Mouse (Mus musculus): Measurements from ENCODE around the gene Manea. TPM values are rescaled to one million over a fixed set of nuclear protein-coding genes. Genes with fewer than 3 reads are reported as not detected.
A peak's percentile ranks its signal among the peaks of the same experiment; 100 is the strongest.
"Not testable (repeated sequence)": the region's sequence is repeated elsewhere in the genome, so short reads cannot be mapped to it uniquely, and the experiment has no call there.

Manea gene
- 16.4 and 16.7 TPM in 2 replicates for polyA plus RNA-seq (2015; fragmentation: Nextera tagmentation; extraction: Ambion mirVana)

- peak within 1 kb of the TSS; percentile 85 for H3K4me3 ChIP-seq (replicated peaks)
- H3K4me2 ChIP-seq (replicated peaks) = peak within 1 kb of the TSS; percentile 66
- peaks cover 14% of the 10 kb centered on the region for H3K4me1 ChIP-seq (replicated peaks)
- H3K27ac ChIP-seq = peak within 1 kb of the TSS; percentile 89
- ATAC-seq = peak; percentile 98
- no peaks in the 10 kb centered on the region for H3K9me3 ChIP-seq
- H3K36me3 ChIP-seq = no peaks in the 10 kb centered on the region
- H3K27me3 ChIP-seq = no peaks in the 10 kb centered on the region
- peak within 1 kb of the TSS; percentile 92 for H3K9ac ChIP-seq (replicated peaks)
- under 1% methylated on average over 52 of the region's 52 CpGs for whole genome bisulfite sequencing
These were observed at the start of gene Manea for GRCm38 (mm10) chr4:26346443-26347106. Gene Manea (minus strand): TSS chr4:26346891.

DNA sequence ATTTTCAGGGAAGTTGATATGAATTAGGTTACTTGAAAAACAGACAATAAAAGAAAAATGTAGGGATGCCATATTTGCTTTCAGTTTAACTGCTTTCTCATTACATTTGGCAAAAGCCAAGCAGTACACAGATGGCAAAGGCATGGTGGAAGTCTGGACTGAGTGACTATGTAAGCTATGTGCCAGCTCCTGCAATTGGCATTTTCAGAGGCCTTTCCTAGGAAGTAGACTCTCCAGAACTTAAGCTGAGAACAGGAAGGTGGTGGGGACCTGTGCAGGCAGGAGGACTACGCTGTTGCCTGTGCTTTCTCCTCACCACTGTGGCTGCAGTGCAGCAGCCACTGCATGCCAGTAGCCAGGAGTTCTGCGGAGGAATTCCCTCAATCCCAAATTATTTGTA, 7.9 kb upstream of the Manea start:
- Histone ChIP-seq H3K9ac (replicated peaks) (no peak overlapping the region), H3K27ac (no peak overlapping the region), H3K27me3 (no peaks in the 10 kb centered on the region), H3K4me1 (replicated peaks) (no peaks in the 10 kb centered on the region), H3K36me3 (no peaks in the 10 kb centered on the region), H3K9me3 (no peaks in the 10 kb centered on the region), H3K4me3 (replicated peaks) (no peak overlapping the region), H3K4me2 (replicated peaks) (no peak overlapping the region)
- WGBS = 94% methylated on average over 2 of the region's 2 CpGs
- ATAC-seq = no peak

- no peak overlapping the region for H3K4me3 ChIP-seq (replicated peaks)
- H3K9me3 ChIP-seq = no peaks in the 10 kb centered on the region
- no peak for ATAC-seq
- H3K9ac ChIP-seq (replicated peaks) = no peak overlapping the region
- H3K27me3 ChIP-seq = no peaks in the 10 kb centered on the region
- no peaks in the 10 kb centered on the region for H3K4me1 ChIP-seq (replicated peaks)
- no peak overlapping the region for H3K4me2 ChIP-seq (replicated peaks)
- no peak overlapping the region for H3K27ac ChIP-seq
- WGBS = 11% methylated on average over 2 of the region's 2 CpGs
- H3K36me3 ChIP-seq = no peaks in the 10 kb centered on the region
These were observed 7.0 kb upstream of the Manea start for GRCm38 (mm10) chr4:26353643-26354231.

DNA sequence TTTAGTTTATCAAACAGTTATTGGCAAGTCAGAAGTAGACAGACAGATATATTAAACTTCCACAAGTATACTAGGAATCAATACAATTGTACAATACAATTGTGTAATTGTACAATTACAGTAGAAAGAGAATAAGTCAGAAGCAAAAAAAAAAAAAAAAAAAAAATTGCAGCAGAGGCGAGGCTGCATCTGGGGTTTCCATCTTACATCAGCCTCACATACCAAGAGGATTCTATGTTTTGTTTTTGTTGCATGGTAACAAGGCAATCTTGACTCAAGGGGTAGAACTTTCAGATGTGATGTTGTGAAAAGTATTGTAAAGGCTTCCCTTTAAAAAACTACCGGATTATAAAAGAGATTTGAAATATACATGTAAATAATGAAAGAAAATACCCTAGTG, 548 bp upstream of the Manea start:
- no peak overlapping the region for H3K4me3 ChIP-seq (replicated peaks)
- H3K4me1 ChIP-seq (replicated peaks) = peaks cover 14% of the 10 kb centered on the region
- no peak overlapping the region for H3K9ac ChIP-seq (replicated peaks)
- H3K9me3 ChIP-seq = no peaks in the 10 kb centered on the region
- WGBS = 47% methylated on average over 2 of the region's 2 CpGs
- no peaks in the 10 kb centered on the region for H3K27me3 ChIP-seq
- H3K36me3 ChIP-seq = no peaks in the 10 kb centered on the region
- no peak overlapping the region for H3K27ac ChIP-seq
- H3K4me2 ChIP-seq (replicated peaks) = no peak overlapping the region
- no peak for ATAC-seq

- peak; percentile 27; the same call in 1 of the 2 replicates for ATAC-seq
- H3K4me1 ChIP-seq (replicated peaks) = peaks cover 14% of the 10 kb centered on the region
- WGBS = under 1% methylated on average over 16 of the region's 16 CpGs
- H3K9me3 ChIP-seq = no peaks in the 10 kb centered on the region
- no peaks in the 10 kb centered on the region for H3K36me3 ChIP-seq
- peak overlapping the region; percentile 66 for H3K4me2 ChIP-seq (replicated peaks)
- peak overlapping the region; percentile 92 for H3K9ac ChIP-seq (replicated peaks)
- peak overlapping the region; percentile 89 for H3K27ac ChIP-seq
- H3K27me3 ChIP-seq = no peaks in the 10 kb centered on the region
- peak overlapping the region; percentile 85 for H3K4me3 ChIP-seq (replicated peaks)
These were observed 799 bp downstream of the Manea start for GRCm38 (mm10) chr4:26345741-26346442.

DNA sequence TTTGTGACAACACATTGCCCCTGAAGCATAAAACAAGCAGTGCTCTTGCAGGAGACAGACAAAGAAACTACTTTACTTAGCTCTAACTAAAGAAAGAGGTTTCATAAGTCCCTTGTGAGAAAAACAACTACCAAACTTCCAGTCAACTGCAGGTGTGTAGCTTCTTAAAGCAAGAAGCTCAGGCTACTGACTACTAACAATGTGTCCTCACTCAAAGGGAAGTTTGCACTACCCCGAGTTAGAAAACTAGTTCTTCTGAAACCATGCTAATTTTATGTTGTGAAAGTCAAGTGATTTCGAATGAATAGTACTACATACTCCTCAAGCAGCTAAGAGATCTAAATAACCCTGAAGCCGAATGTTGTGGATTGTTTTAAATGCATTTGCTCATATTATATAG, 1.6 kb downstream of the Manea start:
- Histone ChIP-seq H3K4me3 (replicated peaks) (peak overlapping the region; percentile 85), H3K9ac (replicated peaks) (no peak overlapping the region), H3K27ac (no peak overlapping the region), H3K27me3 (no peaks in the 10 kb centered on the region), H3K4me1 (replicated peaks) (peaks cover 14% of the 10 kb centered on the region), H3K9me3 (no peaks in the 10 kb centered on the region), H3K4me2 (replicated peaks) (peak overlapping the region; percentile 66), H3K36me3 (peaks cover 4% of the 10 kb centered on the region; the same call in 1 of the 2 replicates)
- 69% methylated on average over 3 of the region's 3 CpGs for WGBS
- ATAC-seq = no peak

DNA sequence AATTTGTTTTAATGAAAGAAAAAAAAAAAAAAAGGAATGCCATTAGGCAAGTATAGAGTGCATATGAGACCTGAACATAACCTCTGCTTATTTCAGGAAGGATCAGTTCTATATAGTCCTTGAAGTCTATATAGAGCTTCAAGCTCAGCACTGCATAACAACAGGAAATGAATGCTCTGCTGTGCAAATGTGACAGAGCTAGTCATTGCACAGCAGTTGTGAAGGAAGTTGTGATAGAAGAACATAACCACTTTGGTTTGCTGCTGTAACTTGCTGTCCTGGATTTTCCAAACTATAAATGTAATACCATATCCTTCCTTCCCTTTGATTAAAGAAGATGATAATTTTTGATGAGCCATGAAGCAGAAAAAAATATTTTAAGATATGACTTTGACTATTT, 4.3 kb downstream of the Manea start:
- no peak for ATAC-seq
- no peaks in the 10 kb centered on the region for H3K9me3 ChIP-seq
- no peaks in the 10 kb centered on the region for H3K27me3 ChIP-seq
- H3K4me3 ChIP-seq (replicated peaks) = no peak overlapping the region
- H3K36me3 ChIP-seq = peaks cover 4% of the 10 kb centered on the region; the same call in 1 of the 2 replicates
- no peak overlapping the region for H3K4me2 ChIP-seq (replicated peaks)
- peaks cover 22% of the 10 kb centered on the region for H3K4me1 ChIP-seq (replicated peaks)
- H3K27ac ChIP-seq = no peak overlapping the region
- no peak overlapping the region for H3K9ac ChIP-seq (replicated peaks)

- 90% methylated on average over 5 of the region's 5 CpGs for WGBS
- Histone ChIP-seq H3K4me2 (replicated peaks) (no peak overlapping the region), H3K36me3 (peaks cover 4% of the 10 kb centered on the region; the same call in 1 of the 2 replicates), H3K27me3 (no peaks in the 10 kb centered on the region), H3K9ac (replicated peaks) (no peak overlapping the region), H3K27ac (no peak overlapping the region), H3K4me1 (replicated peaks) (peaks cover 8% of the 10 kb centered on the region; the same call in 1 of the 2 replicates), H3K9me3 (no peaks in the 10 kb centered on the region), H3K4me3 (replicated peaks) (no peak overlapping the region)
- ATAC-seq = no peak
These were observed 8.1 kb downstream of the Manea start for GRCm38 (mm10) chr4:26338604-26339003.

GRCm38 (mm10) chr4:26336563-26336962, 10.1 kb downstream of the Manea start:
- Histone ChIP-seq H3K4me1 (replicated peaks) (peaks cover 8% of the 10 kb centered on the region; the same call in 1 of the 2 replicates), H3K9ac (replicated peaks) (no peak overlapping the region), H3K27ac (no peak overlapping the region), H3K27me3 (no peaks in the 10 kb centered on the region), H3K9me3 (no peaks in the 10 kb centered on the region), H3K4me3 (replicated peaks) (no peak overlapping the region), H3K4me2 (replicated peaks) (no peak overlapping the region), H3K36me3 (peaks cover 4% of the 10 kb centered on the region; the same call in 1 of the 2 replicates)
- no peak for ATAC-seq
- WGBS = 99% methylated on average over 5 of the region's 5 CpGs

DNA sequence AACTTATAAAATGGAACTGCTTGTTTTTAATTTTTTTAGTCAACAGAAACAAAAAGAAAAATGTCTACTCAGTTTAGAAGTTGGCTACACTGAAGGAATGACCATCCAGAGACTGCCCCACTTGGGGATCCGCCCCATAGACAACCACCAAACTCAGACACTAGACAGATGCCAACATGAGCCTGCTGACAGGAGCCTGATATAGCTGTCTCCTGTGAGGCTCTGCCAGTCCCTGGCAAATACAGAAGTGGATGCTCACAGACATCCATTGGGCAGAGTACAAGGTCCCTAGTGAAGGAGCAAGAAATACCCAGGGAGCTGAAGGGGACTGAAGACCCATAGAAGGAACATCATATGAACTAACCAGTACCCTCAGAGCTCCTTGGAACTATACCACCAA, 42.0 kb downstream of the Manea start:
- not testable (repeated sequence) for H3K36me3 ChIP-seq; ATAC-seq; H3K27me3 ChIP-seq; H3K9ac ChIP-seq (replicated peaks); H3K27ac ChIP-seq; H3K4me2 ChIP-seq (replicated peaks); H3K4me3 ChIP-seq (replicated peaks); H3K9me3 ChIP-seq; H3K4me1 ChIP-seq (replicated peaks)
- WGBS = 85% methylated on average over 1 of the region's 1 CpGs

DNA sequence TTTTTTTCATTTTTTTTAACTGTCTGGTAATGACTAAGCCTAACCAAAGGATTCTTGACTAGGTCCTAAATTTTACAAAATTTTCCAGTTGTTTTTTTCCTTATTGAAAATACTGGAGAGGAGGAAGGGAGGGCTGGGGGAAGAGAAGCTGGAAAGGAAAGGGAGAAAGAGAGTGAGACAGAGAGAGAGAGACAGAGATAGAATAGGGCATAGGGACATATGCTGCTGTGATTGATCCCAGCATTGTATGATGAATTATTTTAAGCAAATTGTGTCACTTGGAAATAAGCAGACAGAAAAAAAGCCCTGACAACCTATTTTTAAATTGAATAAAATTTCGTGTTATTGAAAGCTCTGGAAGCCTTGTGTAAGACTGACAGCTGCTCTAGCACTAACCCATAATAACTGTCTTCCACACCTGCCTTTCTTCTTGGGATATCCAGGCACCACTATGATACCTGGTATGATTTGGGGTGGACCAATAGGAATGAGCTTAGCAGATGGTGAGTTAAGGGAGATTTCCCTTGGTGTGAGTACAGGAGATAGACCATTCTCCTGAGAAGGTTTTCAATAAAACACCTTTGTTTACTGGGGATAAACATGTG, 69.5 kb downstream of the Manea start:
- no peaks in the 10 kb centered on the region for H3K36me3 ChIP-seq
- ATAC-seq = no peak
- no peak overlapping the region for H3K9ac ChIP-seq (replicated peaks)
- no peak overlapping the region for H3K27ac ChIP-seq
- 53% methylated on average over 1 of the region's 1 CpGs for WGBS
- H3K4me3 ChIP-seq (replicated peaks) = no peak overlapping the region
- H3K9me3 ChIP-seq = no peaks in the 10 kb centered on the region
- H3K4me2 ChIP-seq (replicated peaks) = no peak overlapping the region
- H3K27me3 ChIP-seq = no peaks in the 10 kb centered on the region
- H3K4me1 ChIP-seq (replicated peaks) = peaks cover 7% of the 10 kb centered on the region; the same call in 1 of the 2 replicates

- Histone ChIP-seq H3K36me3 (no peaks in the 10 kb centered on the region), H3K4me1 (replicated peaks) (peaks cover 7% of the 10 kb centered on the region; the same call in 1 of the 2 replicates), H3K27me3 (no peaks in the 10 kb centered on the region), H3K27ac (no peak overlapping the region), H3K4me3 (replicated peaks) (no peak overlapping the region), H3K9me3 (no peaks in the 10 kb centered on the region), H3K9ac (replicated peaks) (no peak overlapping the region), H3K4me2 (replicated peaks) (no peak overlapping the region)
- no peak for ATAC-seq
These were observed 70.4 kb downstream of the Manea start for GRCm38 (mm10) chr4:26276264-26276663.

All from midbrain, embryonic 13.5 days (tissue).